Mouse (Mus musculus) granulocyte monocyte progenitor cell, adult 5-6 weeks (primary cell): ENCODE data around the gene D1Pas1. TPM values are rescaled to one million over a fixed set of nuclear protein-coding genes. Genes with fewer than 3 reads are reported as not detected.

Source experiments
- ATAC-seq: replicated peaks from 2 replicates; pipeline ENCODE4 v1.8.0; 2016; ENCODE audit warnings: mild to moderate bottlenecking, moderate TSS enrichment, inconsistent platforms; ENCODE audit not compliant: poor library complexity, severe bottlenecking
- total RNA-seq, 2 experiments: library from RNA; stranded (forward) in 1 of 2; stranded (reverse) in 1 of 2; fragments of 200-712, 200-1000 nt in 1 of 2; fragments of >200 nt in 1 of 2; fragmentation: Nextera tagmentation in 1 of 2; gene quantifications; 2 replicates each; pipeline ENCODE4 v1.2.3; 2014 to 2017

The D1Pas1 gene
- total RNA-seq, 2 experiments from 2014 or later, result not detected

DNA sequence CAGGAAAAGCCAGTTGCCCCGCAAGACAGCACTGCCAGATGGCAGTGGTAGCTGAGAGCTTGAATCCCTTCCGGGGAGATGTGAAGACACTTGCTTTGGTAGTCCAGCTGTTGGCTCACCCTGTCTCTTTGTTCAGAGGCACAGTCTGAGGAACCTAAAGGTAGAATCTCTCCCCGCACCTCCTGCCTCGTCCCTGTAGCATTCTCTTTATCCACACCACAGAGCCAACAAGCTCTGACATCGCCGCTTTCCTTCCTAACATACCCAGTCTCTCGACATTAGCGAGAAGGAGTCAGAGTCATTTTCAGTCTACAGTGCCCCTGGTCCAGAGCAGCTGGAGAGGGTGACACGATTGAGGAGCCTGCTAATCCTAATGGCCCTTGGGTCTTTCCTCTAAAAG is 18.9 kb downstream of the D1Pas1 start:
- ATAC-seq, result no peak

GRCm38 (mm10) chr1:186986506-186986905 is 19.3 kb downstream of the D1Pas1 start:
- no peak for ATAC-seq

DNA sequence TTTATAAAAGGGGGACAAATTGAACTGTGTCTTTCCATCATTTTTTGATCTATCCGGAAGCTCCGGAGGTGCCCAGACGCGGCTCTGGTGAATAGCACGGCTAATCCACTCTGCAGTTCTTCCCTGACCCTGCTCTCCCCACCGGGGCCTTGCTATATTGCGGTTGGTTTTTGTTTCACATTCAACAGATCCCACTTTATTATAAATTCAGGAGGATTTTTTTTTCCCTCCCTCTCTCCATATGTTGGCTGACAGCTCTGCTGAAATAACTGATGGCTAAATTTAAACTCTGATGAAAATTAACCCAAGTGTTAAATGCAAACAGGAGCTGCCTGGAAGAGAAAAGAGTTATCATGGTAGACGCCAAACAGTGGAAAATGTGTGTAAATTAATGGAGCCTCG is 21.1 kb downstream of the D1Pas1 start:
- no peak for ATAC-seq

- ATAC-seq, result no peak
These were observed 21.6 kb downstream of the D1Pas1 start for GRCm38 (mm10) chr1:186988822-186989221.

DNA sequence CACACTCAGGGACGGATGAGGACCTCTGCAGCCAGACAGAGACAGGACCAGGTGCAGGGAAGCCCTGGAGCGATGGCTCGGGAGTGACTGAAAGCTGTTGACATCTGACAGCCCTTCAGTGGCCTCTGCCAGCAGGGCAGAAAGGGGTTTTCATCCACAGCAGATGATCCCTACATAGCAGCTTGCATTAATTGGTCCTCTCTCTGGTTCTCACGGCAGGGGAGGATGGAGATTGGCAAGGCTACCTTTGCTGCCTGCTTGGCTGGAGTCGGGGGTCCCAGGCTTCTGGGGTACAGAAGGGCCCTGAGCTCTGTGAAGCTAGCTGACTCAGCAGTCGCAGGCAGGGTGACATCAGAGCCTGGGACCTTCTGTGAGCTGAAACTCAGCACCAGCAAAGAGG is 24.3 kb downstream of the D1Pas1 start:
- no peak for ATAC-seq

DNA sequence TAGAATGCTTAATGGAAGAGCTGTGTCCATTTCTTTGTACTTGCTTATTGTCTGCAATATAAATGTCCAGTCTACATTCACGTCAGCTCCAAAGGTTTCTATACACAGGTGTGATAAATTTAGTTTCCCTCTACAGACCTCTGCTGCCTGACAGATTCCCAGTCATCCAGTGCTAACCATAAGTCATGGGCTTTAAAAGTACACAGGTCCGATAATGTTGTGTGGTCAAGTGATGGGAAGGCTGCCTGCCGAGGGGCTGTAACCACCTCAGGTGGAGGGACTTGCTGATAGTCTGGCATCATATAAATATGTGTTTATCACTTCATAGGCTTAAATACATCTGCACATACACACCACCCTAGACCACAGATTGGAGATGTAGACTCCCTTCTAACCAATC is 24.9 kb downstream of the D1Pas1 start:
- ATAC-seq, result no peak

DNA sequence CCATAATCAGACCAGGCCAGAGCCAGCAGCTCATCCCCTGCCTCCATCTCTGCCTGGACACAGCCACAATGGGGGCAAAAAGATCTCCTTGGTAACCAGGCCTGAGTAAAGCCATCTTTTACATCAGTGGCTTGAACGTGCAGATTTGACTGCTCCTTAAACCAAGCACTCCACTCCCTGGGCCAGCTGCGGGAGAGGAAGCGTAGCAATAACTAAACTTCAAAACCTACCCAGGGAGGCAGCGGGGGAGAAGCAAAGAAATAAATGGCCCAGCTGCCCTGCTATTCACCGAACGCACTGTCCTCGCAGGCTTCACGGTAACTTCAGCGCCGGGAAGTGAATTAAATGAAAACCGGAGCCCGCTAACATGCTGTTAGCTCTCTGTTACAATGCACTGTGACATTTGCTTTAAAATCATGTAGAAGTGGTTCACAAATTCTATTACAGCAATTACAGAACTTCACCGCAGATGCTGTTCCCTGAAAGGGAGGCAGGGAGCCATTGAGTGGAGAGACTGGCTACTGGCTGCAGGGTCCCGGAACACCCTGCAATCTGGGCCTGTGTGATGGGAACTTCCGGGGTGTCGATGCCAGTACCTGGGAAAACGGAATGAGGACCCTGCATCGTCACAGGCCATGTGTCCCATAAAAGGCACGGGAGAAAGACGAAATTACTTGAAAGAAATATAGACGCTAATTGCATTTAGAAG is 30.5 kb downstream of the D1Pas1 start:
- ATAC-seq, result no peak

- no peak for ATAC-seq
These were observed 36.2 kb downstream of the D1Pas1 start for GRCm38 (mm10) chr1:187003441-187003861.

- ATAC-seq, result no peak
These were observed 37.1 kb downstream of the D1Pas1 start for GRCm38 (mm10) chr1:187004306-187004705.

DNA sequence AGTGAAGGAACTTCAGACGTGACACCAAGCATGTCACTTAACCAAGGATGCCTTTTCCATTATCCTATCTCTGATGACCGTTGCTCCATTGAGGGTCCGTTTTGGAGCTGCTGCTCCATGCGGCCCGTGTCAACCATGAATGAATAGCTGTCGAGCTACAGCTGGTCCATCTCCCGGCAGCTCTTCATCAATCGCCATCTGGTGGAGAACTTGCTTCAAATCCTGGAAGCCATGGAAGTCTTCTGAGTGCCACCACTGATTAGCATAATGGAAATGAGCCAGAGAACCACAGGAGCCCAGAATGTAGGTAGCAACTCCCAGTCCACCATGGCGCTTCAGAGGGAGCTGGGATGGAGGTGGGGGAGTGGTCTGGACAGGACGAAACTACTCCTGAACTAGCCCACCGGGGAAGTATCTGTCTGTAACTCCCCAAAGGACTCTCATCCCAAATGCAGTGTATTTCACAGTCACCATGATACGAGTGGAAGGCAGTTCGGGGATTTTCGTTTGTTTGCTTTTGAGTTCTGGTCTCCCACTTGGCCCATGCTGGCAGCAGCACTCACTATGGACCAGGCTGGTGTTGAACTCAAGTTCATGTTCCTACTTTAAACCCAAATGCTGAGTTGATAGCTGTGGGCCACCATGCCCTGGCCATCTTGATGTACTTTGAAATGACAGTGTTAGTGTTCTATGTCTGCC is 39.2 kb downstream of the D1Pas1 start:
- ATAC-seq, result no peak

DNA sequence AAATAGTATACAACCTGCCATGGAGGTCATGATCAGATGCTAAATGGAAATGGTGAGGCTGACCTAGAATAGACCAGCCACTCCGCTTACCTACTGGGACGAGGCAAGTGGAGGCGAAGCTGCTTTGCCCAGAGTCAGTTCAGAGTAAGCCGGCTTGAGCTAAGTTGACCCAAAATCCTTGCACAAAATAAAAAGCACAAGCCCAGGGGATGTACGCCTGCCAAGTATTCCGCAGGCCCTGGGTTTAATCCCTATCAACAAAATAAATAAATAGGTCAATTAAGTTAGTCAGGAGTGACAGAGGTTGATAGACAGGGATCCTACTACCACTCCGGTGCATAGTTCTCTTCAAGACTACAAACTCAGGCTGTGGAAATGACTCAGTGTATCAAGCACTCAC is 41.0 kb downstream of the D1Pas1 start:
- ATAC-seq, result no peak

DNA sequence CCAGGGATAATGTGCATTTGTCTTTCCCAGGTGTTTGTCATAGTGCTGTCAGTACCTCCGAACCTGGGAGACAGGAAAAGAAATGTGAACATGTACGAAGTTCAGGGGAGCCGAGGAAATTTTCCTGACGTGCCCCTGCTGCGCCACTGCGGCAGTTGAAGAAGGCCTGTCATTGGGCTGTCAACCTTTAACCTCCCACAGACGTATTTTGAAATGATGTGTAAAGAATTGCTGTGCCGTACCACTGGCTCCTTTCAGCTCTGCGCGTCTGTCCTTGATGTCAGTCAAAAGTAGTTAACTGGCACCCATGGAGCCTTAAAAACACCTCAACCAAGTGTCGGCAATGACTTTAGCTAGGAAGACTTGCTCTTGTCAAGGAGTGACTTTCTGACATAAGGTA is 42.9 kb downstream of the D1Pas1 start:
- ATAC-seq, result no peak

DNA sequence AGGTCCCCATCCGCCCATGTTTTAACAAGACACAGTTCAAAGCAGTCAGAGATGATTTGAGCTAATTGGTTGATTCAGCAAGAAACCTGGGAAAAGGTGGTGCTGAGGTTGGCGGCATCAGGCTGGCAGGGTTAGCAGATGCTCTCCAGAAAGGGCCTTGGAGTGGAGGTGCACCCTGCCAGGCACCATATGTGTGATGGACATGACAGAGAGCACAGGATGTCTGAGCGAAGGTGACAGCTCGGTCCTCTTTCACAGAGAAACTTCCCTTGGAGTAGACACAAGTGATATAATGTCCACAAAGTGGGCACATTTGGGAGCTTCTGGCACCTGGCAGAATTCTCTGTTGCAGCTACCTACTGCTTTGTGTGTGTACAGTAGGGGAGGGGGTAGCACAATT is 44.4 kb downstream of the D1Pas1 start:
- no peak for ATAC-seq

DNA sequence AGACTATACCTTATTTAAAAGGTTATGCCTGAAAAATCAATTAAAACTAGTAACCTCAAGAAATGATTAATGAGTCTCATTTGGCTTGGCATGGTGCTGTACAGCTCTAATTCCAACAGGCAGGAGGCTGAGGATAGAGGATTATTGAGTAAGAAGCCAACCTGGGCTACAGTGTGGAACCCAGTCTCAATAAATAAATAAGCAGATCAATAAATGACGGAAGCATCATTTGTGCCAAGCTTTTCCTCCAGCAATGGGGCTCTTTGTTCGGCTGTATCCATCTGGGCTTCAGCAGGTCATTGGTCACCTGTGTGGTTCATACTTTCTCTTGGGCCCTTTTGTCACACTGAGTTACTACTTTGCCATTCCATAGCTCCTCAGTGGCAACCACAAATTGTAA is 46.9 kb downstream of the D1Pas1 start:
- no peak for ATAC-seq

DNA sequence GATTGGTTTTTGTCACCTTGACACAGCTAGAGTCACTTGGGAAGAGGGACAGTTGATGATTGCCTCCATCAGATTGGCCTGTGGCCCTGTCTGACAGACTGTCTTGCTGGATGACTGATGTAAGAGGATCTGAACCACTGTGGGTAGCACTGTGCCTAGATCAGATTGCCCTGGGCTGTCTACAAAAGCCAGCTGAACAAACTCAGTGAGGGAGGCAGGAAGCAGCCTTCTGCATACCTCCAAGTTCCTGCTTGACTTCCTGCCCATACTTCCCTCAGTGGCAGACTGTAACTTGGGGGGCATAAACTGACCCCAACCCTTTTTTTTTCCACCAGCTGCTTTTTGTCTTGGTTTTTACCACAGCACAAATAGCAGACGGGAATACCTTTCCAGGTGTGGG is 48.5 kb downstream of the D1Pas1 start:
- no peak for ATAC-seq

DNA sequence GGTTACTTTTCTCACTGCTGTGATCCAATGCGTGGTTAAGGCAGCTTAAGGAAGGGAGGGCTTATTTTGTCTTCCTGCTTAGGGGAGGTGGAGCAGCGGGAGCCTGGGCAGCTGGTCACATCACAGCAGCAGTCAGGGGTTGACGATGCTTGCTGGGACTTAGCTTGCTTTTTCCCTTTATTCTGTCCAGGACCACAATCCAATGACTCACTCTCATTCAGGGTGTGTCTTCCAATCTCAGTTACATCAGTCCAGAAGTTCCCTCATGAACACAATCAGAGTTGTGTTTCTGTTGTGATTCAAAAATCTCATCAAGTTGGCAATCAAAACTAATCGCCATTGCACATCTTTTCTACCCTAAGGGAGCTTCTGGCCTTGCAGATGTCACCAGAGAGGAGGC is 48.9 kb downstream of the D1Pas1 start:
- no peak for ATAC-seq

DNA sequence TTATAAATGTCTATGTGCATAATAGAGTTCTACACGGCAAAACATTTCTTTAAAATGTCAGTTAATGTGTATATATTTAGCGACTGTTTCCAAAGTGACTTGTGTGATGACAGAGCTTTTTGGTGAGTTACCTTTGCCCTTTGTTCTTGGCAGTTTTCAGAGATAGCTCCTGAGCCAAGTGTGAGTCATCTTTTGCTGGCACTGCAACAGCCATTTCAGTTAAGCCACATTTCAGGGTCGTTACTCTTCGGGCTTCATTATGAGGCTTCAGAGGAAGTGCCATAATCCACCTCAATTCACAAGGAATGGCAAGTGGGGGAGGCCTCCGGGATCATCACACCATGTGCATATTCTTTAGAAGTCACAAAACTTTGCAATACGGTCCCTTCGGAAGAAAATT is 52.8 kb downstream of the D1Pas1 start:
- ATAC-seq, result no peak

Other genes with a start within 250 kb of the D1Pas1 start
- gene Rrp15, start 218.1 kb upstream of the D1Pas1 start, total RNA-seq (2014; fragmentation: Nextera tagmentation), result 44.3 and 48.1 TPM in 2 replicates
- gene Rrp15, start 218.1 kb upstream of the D1Pas1 start, total RNA-seq (2017), result 135 and 142 TPM in 2 replicates
- not detected in 2 replicates for gene Spata17, start 248.0 kb downstream of the D1Pas1 start, total RNA-seq (2014; fragmentation: Nextera tagmentation)
- 0.62 TPM in 1 of 2 replicates, not detected in the other for gene Spata17, start 248.0 kb downstream of the D1Pas1 start, total RNA-seq (2017)
- gene Gpatch2, start 248.1 kb downstream of the D1Pas1 start, total RNA-seq (2014; fragmentation: Nextera tagmentation), result 10.6 and 11.2 TPM in 2 replicates
- gene Gpatch2, start 248.1 kb downstream of the D1Pas1 start, total RNA-seq (2017), result 13.3 and 18.6 TPM in 2 replicates